Mouse (Mus musculus) MEL (cell line): Measurements from ENCODE around the gene Nell2.

Experiments used
- CHD2 ChIP-seq: IDR thresholded peaks from 2 replicates; pipeline ENCODE4 v1.6.1; 2011; ENCODE audit warnings: low read length, improper control_type of control experiment
- CTCF ChIP-seq, 3 experiments: IDR thresholded peaks in 2 of 3; conservative IDR thresholded peaks in 1 of 3; 2 replicates each; pipeline ENCODE4 v1.5.1; 2011 to 2012; ENCODE audit warnings: low read length in 3 of 3, low read depth in 2 of 3, mild to moderate bottlenecking in 2 of 3, improper control_type of control experiment in 1 of 3, inconsistent platforms in 1 of 3, mixed read lengths in 1 of 3, moderate library complexity in 1 of 3; ENCODE audit not compliant: control insufficient read depth in 1 of 3, insufficient read depth in 1 of 3, poor library complexity in 1 of 3, severe bottlenecking in 1 of 3
- EP300 ChIP-seq, 2 experiments: IDR thresholded peaks; 2 replicates each; pipeline ENCODE4 v1.6.1; 2011; ENCODE audit warnings: improper control_type of control experiment in 2 of 2, low read length in 2 of 2, low read depth in 1 of 2, mild to moderate bottlenecking in 1 of 2
- MAFK ChIP-seq: IDR thresholded peaks from 2 replicates; pipeline ENCODE4 v1.6.1; 2011; ENCODE audit warnings: low read depth, mild to moderate bottlenecking, low read length, improper control_type of control experiment, borderline replicate concordance
- MYC ChIP-seq: IDR thresholded peaks from 2 replicates; pipeline ENCODE4 v1.6.1; 2011; ENCODE audit warnings: low read depth, mild to moderate bottlenecking, low read length, improper control_type of control experiment, moderate library complexity
- NELFE ChIP-seq: IDR thresholded peaks from 2 replicates; pipeline ENCODE4 v1.6.1; 2011; ENCODE audit warnings: low read depth, low read length, improper control_type of control experiment
- SIN3A ChIP-seq: IDR thresholded peaks from 2 replicates; pipeline ENCODE4 v1.6.1; 2012; ENCODE audit warnings: low read length, improper control_type of control experiment, inconsistent platforms
- SMC3 ChIP-seq: IDR thresholded peaks from 2 replicates; pipeline ENCODE4 v1.6.1; 2011; ENCODE audit warnings: low read depth, low read length, improper control_type of control experiment
- TCF12 ChIP-seq: IDR thresholded peaks from 2 replicates; pipeline ENCODE4 v1.6.1; 2014; ENCODE audit warnings: low read depth, mild to moderate bottlenecking, inconsistent platforms, low read length, improper control_type of control experiment, moderate library complexity
- UBTF ChIP-seq: IDR thresholded peaks from 2 replicates; pipeline ENCODE4 v1.6.1; 2012; ENCODE audit warnings: low read depth, mild to moderate bottlenecking, inconsistent platforms, low read length, improper control_type of control experiment, moderate library complexity, borderline replicate concordance; ENCODE audit not compliant: insufficient read depth

DNA sequence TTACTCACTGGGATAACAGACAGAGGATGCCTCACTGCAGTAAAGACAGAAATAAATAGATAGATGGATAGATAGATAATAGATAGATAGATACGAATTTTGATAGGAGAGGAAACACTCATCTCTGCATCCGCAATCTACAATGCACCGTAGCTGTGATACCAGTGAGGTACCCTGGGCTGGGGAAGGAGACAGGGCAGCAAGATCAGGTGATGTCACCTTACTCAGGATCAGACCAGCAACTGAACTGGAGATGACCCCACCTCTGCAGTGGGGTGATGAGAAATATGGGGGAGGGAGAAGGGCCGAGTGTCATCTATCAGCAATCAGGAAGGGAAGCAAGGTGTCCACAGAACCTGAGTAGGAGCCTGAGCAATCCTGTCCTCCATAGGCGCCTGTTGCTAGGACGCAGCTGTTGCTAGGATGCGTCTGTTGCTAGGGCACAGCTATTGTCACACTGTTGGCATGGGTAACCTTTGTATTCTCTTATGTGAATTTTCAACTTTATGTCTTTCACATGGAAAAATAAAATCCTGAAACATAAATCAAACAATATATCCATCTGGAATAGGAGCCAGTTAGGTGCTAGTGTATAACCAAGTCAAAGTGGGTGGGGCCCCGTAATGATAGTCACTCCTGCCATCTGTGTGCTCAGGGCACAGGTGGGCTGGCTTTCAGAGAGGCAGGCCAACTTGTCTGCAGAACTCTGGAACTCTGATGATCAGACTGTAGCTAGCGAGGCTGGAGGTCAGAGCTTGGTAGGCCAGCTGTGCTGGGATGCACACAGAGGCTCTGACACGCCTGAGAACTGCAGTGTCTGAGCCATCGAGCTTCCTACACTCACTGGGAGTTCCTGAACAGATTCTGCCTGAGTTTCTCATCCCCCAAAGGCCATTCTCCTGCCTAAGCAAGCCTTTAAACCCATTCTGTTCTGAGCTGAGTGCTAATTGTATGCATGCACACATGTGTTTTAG lies 193.7 kb downstream of the Nell2 start:
- no peak for TF ChIP-seq CTCF (IDR thresholded peaks at IDR 0.05 in 2 of 3, conservative IDR thresholded peaks at IDR 0.05 in 1 of 3; ENCODE audit: control insufficient read depth in 1 of 3, insufficient read depth in 1 of 3, low read depth in 2 of 3, low read length in 3 of 3, poor library complexity in 1 of 3, severe bottlenecking in 1 of 3)
- TF ChIP-seq SMC3 = no peak
- no peak for TF ChIP-seq NELFE
- no peak for TF ChIP-seq EP300 (IDR thresholded peaks at IDR 0.05; ENCODE audit: low read depth in 1 of 2, low read length in 2 of 2)
- no peak for TF ChIP-seq MYC
- TF ChIP-seq SIN3A = no peak
- TF ChIP-seq UBTF = no peak
- no peak for TF ChIP-seq TCF12
- TF ChIP-seq CHD2 = no peak
- no peak for TF ChIP-seq MAFK
